Mouse (Mus musculus): ENCODE results near the gene Rftn1. TPM values are rescaled to one million over a fixed set of nuclear protein-coding genes. Genes with fewer than 3 reads are reported as not detected.

Rftn1 gene
- total and polyA plus RNA-seq, 3 experiments: 52.5 to 80.6 (median 60.5) TPM

GRCm38 (mm10) chr17:50099378-50099777, 91.1 kb downstream of the Rftn1 start:
- peak overlapping the region; percentile 35; the same call in 1 of the 2 replicates for H3K27ac ChIP-seq (ENCODE audit: insufficient read depth, low read depth)
- TF ChIP-seq ZNF384 (IDR thresholded peaks at IDR 0.05; ENCODE audit: low read depth, low read length) (no peak), BHLHE40 (IDR thresholded peaks at IDR 0.05; ENCODE audit: low read depth, low read length) (peak; percentile 20; the same call in 1 of the 2 replicates), RCOR1 (conservative IDR thresholded peaks at IDR 0.05; ENCODE audit: low read depth, low read length) (no peak), MAZ (IDR thresholded peaks at IDR 0.05; ENCODE audit: low read depth, low read length) (0 out of 2 replicates have a peak, but pooled peaks have one; percentile 47), CHD1 (IDR thresholded peaks at IDR 0.05; ENCODE audit: low read depth, low read length) (peak; percentile 57; the same call in 1 of the 2 replicates), SIN3A (IDR thresholded peaks at IDR 0.05; ENCODE audit: low read length) (0 out of 2 replicates have a peak, but pooled peaks have one; percentile 32)
- no peaks in the 10 kb centered on the region for H3K9me3 ChIP-seq (replicated peaks; ENCODE audit: low read length)
- peaks cover 30 to 78% of the 10 kb centered on the region in 2 experiments for H3K4me1 ChIP-seq (ENCODE audit: control insufficient read depth in 1 of 2, insufficient read depth in 2 of 2)
- in situ Hi-C loops (cut with MboI; ENCODE audit: low pct_ligation_motif_present, low pct_unique_long_range_greater_than_20kb, low sequenced_read_pairs): no loop called here
- 0 out of 2 replicates have a peak overlapping the region, but pooled peaks have one; percentile 18 for H3K9ac ChIP-seq (ENCODE audit: insufficient read depth, low read depth)
- dilution Hi-C loops (cut with MboI; ENCODE audit: extremely low pct_ligation_motif_present, extremely low pct_unique_long_range_greater_than_20kb, low sequenced_read_pairs): no loop called here
- H3K79me2 ChIP-seq (replicated peaks; ENCODE audit: control insufficient read depth, extremely low read depth, insufficient read depth, poor library complexity, severe bottlenecking): peaks cover 85% of the 10 kb centered on the region
- H3K27me3 ChIP-seq (replicated peaks): no peaks in the 10 kb centered on the region
- DNase-seq (ENCODE audit: extremely low read depth): no peak
- no peak overlapping the region for H3K4me3 ChIP-seq (replicated peaks in 1 of 3; ENCODE audit: low read depth in 2 of 3, low read length in 2 of 3, poor library complexity in 1 of 3)
- peaks cover 38 to 87% of the 10 kb centered on the region in 2 experiments for H3K36me3 ChIP-seq (replicated peaks in 1 of 2; ENCODE audit: control insufficient read depth in 1 of 2, insufficient read depth in 1 of 2, low read length in 1 of 2)
- peak overlapping the region; percentile 75 for H3K4me2 ChIP-seq (ENCODE audit: insufficient read depth, low read depth, poor library complexity, severe bottlenecking)

- H3K4me3 ChIP-seq (replicated peaks in 1 of 3; ENCODE audit: low read depth in 2 of 3, low read length in 2 of 3, poor library complexity in 1 of 3): peak overlapping the region in 1 of 3 experiments; percentile 20
- H3K27ac ChIP-seq (ENCODE audit: insufficient read depth, low read depth): peak overlapping the region; percentile 75
- H3K4me1 ChIP-seq (ENCODE audit: control insufficient read depth in 1 of 2, insufficient read depth in 2 of 2): peaks cover 37 to 88% of the 10 kb centered on the region in 2 experiments
- dilution Hi-C loops (cut with MboI; ENCODE audit: extremely low pct_ligation_motif_present, extremely low pct_unique_long_range_greater_than_20kb, low sequenced_read_pairs): no loop called here
- TF ChIP-seq JUN (IDR thresholded peaks at IDR 0.05; ENCODE audit: insufficient read depth, low read depth, low read length) (no peak), CHD2 (IDR thresholded peaks at IDR 0.05; ENCODE audit: low read length) (peak; percentile 22; the same call in 1 of the 2 replicates), NELFE (IDR thresholded peaks at IDR 0.05; ENCODE audit: low read depth, low read length) (no peak), BHLHE40 (IDR thresholded peaks at IDR 0.05; ENCODE audit: low read depth, low read length) (peak; percentile 85), ZKSCAN1 (IDR thresholded peaks at IDR 0.05; ENCODE audit: borderline replicate concordance, low read depth, low read length) (no peak), MAFK (IDR thresholded peaks at IDR 0.05; ENCODE audit: insufficient replicate concordance, low read length) (peak; percentile 41; the same call in 1 of the 2 replicates), E2F4 (IDR thresholded peaks at IDR 0.05; ENCODE audit: insufficient replicate concordance, low read depth, low read length) (no peak), EP300 (IDR thresholded peaks at IDR 0.05; ENCODE audit: low read length) (peak; percentile 41; the same call in 1 of the 2 replicates), IRF4 (IDR thresholded peaks at IDR 0.05; ENCODE audit: low read depth, low read length) (peak; percentile 48; the same call in 1 of the 2 replicates), USF1 (IDR thresholded peaks at IDR 0.05; ENCODE audit: low read depth, low read length) (peak; percentile 78), GABPA (IDR thresholded peaks at IDR 0.05; ENCODE audit: insufficient replicate concordance, low read depth, low read length) (no peak), POLR2AphosphoS2 (IDR thresholded peaks at IDR 0.05; ENCODE audit: low read depth, low read length) (0 out of 2 replicates have a peak, but pooled peaks have one; percentile 42), MYC (IDR thresholded peaks at IDR 0.05; ENCODE audit: low read depth, low read length) (0 out of 2 replicates have a peak, but pooled peaks have one; percentile 11), USF2 (conservative IDR thresholded peaks at IDR 0.05; ENCODE audit: low read depth, low read length) (peak; percentile 73), SMC3 (IDR thresholded peaks at IDR 0.05; ENCODE audit: low read depth, low read length) (no peak), MAX (IDR thresholded peaks at IDR 0.05; ENCODE audit: low read length) (0 out of 2 replicates have a peak, but pooled peaks have one; percentile 42), MEF2A (IDR thresholded peaks at IDR 0.05; ENCODE audit: borderline replicate concordance, low read depth, low read length) (peak; percentile 47; the same call in 1 of the 2 replicates), ETS1 (conservative IDR thresholded peaks at IDR 0.05; ENCODE audit: low read depth, low read length) (peak; percentile 53), UBTF (IDR thresholded peaks at IDR 0.05; ENCODE audit: low read depth, low read length) (0 out of 2 replicates have a peak, but pooled peaks have one; percentile 3)
- peaks cover 87% of the 10 kb centered on the region for H3K79me2 ChIP-seq (replicated peaks; ENCODE audit: control insufficient read depth, extremely low read depth, insufficient read depth, poor library complexity, severe bottlenecking)
- peaks cover 34 to 86% of the 10 kb centered on the region in 2 experiments for H3K36me3 ChIP-seq (replicated peaks in 1 of 2; ENCODE audit: control insufficient read depth in 1 of 2, insufficient read depth in 1 of 2, low read length in 1 of 2)
- no peak overlapping the region; the same call in 1 of the 2 replicates for H3K9ac ChIP-seq (ENCODE audit: insufficient read depth, low read depth)
- H3K9me3 ChIP-seq (replicated peaks; ENCODE audit: low read length): no peaks in the 10 kb centered on the region
- no peak for DNase-seq (ENCODE audit: extremely low read depth)
- in situ Hi-C loops (cut with MboI; ENCODE audit: low pct_ligation_motif_present, low pct_unique_long_range_greater_than_20kb, low sequenced_read_pairs): no loop called here
- peak overlapping the region; percentile 48 for H3K4me2 ChIP-seq (ENCODE audit: insufficient read depth, low read depth, poor library complexity, severe bottlenecking)
- no peaks in the 10 kb centered on the region for H3K27me3 ChIP-seq (replicated peaks)
Measured at GRCm38 (mm10) chr17:50098297-50098696, 92.2 kb downstream of the Rftn1 start.
